Mouse (Mus musculus) E14TG2a.4 (cell line): ENCODE measurements at regions not wholly inside any gene's neighbourhood (a gene's known extent, or its start where the extent isn't known, plus 50 kb on each side); places are given as distances from the start of the nearest gene placed in this dataset.
"Not testable (repeated sequence)": the region's sequence is repeated elsewhere in the genome, so short reads cannot be mapped to it uniquely, and the experiment has no call there.

Experiments
- CTCF ChIP-seq: conservative IDR thresholded peaks from 2 replicates; pipeline ENCODE4 v1.5.1; 2014; ENCODE audit warnings: low read length
- POU5F1 ChIP-seq: IDR thresholded peaks from 2 replicates; pipeline ENCODE4 v1.6.1; 2014; ENCODE audit warnings: low read length, borderline replicate concordance

DNA sequence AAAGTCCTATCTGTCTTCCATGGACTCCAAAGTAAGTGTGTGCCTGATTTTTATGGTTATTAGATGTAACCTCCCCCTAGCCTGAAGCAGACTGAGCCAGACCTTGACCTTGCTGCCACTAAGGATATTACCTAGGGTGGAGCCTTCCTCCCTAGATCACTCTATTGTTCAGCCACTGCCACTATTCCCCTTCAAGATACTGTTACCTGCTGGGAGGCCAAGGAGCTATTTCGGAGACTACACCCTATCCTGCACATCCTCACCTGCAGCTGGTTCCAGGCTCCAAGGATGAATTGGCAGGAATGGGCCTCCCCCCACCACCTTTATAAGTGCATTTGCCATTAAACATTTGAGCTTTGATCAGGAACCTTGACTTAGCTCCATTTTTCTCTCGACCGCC, 769.4 kb downstream of the Efna5 start:
- not testable (repeated sequence) for TF ChIP-seq CTCF, POU5F1
